Mouse (Mus musculus): ENCODE data around the gene Fam189a2. TPM values are rescaled to one million over a fixed set of nuclear protein-coding genes. Genes with fewer than 3 reads are reported as not detected.

Fam189a2 gene
- polyA plus RNA-seq (2015; fragmentation: Nextera tagmentation; extraction: Ambion mirVana) = 1.4 and 1.7 TPM in 2 replicates

- Histone ChIP-seq H3K4me3 (ENCODE audit: low read length) (peak within 1 kb of the TSS; percentile 71), H3K4me2 (replicated peaks; ENCODE audit: low read depth, low read length) (peak within 1 kb of the TSS; percentile 94), H3K27me3 (ENCODE audit: insufficient read depth, low read length) (peaks cover 20% of the 10 kb centered on the region), H3K4me1 (ENCODE audit: insufficient read depth, low read length) (peaks cover 22% of the 10 kb centered on the region), H3K9ac (replicated peaks; ENCODE audit: low read length) (peak within 1 kb of the TSS; percentile 71), H3K36me3 (ENCODE audit: insufficient read depth, low read length) (no peaks in the 10 kb centered on the region), H3K9me3 (ENCODE audit: low read length) (no peaks in the 10 kb centered on the region), H3K27ac (ENCODE audit: low read length) (peak within 1 kb of the TSS; percentile 34)
- peak; percentile 88 for ATAC-seq (ENCODE audit: low FRiP score, low TSS enrichment)
- 0% methylated on average over 60 of the region's 65 CpGs for WGBS
Observed at GRCm38 (mm10) chr19:24030871-24031556, at the start of gene Fam189a2. TSS of gene Fam189a2 (minus strand) at chr19:24031019.

- H3K9ac ChIP-seq (replicated peaks; ENCODE audit: low read length) = no peak overlapping the region
- 0 out of 2 replicates have a peak, but pooled peaks cover 2% of the 10 kb centered on the region for H3K9me3 ChIP-seq (ENCODE audit: low read length)
- ATAC-seq (ENCODE audit: low FRiP score, low TSS enrichment) = no peak
- H3K4me3 ChIP-seq (ENCODE audit: low read length) = no peak overlapping the region
- no peak overlapping the region for H3K4me2 ChIP-seq (replicated peaks; ENCODE audit: low read depth, low read length)
- H3K27me3 ChIP-seq (ENCODE audit: insufficient read depth, low read length) = no peaks in the 10 kb centered on the region
- 0 out of 2 replicates have a peak, but pooled peaks cover 4% of the 10 kb centered on the region for H3K4me1 ChIP-seq (ENCODE audit: insufficient read depth, low read length)
- no peak overlapping the region for H3K27ac ChIP-seq (ENCODE audit: low read length)
- WGBS = 97% methylated on average over 3 of the region's 3 CpGs
- H3K36me3 ChIP-seq (ENCODE audit: insufficient read depth, low read length) = no peaks in the 10 kb centered on the region
Observed at GRCm38 (mm10) chr19:24077658-24078057, 46.8 kb upstream of the Fam189a2 start.

GRCm38 (mm10) chr19:24076536-24076935, 45.7 kb upstream of the Fam189a2 start:
- Histone ChIP-seq H3K9ac (replicated peaks; ENCODE audit: low read length) (no peak overlapping the region), H3K27me3 (ENCODE audit: insufficient read depth, low read length) (no peaks in the 10 kb centered on the region), H3K9me3 (ENCODE audit: low read length) (0 out of 2 replicates have a peak, but pooled peaks cover 2% of the 10 kb centered on the region), H3K4me2 (replicated peaks; ENCODE audit: low read depth, low read length) (no peak overlapping the region), H3K36me3 (ENCODE audit: insufficient read depth, low read length) (no peaks in the 10 kb centered on the region), H3K4me1 (ENCODE audit: insufficient read depth, low read length) (0 out of 2 replicates have a peak, but pooled peaks cover 4% of the 10 kb centered on the region), H3K4me3 (ENCODE audit: low read length) (no peak overlapping the region), H3K27ac (ENCODE audit: low read length) (no peak overlapping the region)
- 89% methylated on average over 7 of the region's 7 CpGs for WGBS
- ATAC-seq (ENCODE audit: low FRiP score, low TSS enrichment) = no peak

DNA sequence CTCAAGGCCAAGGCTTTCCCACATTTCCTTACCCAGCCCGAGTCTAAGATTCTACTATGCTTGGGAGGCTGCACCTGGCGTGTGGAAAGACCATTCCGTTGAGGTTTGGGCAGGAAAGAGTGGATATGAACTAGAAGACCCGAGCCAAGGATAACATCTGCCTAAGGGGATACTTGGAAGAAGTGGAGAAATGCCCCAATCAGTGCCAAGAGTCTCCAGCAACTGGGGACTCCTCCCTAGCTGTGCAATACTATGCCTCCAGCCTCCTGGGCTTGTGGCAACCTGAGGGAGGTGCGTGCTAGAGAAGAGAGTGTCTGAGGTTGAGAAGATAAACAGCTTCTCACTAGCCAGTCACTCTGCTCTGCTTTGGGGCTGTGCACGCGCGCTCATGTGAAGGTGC, 45.1 kb upstream of the Fam189a2 start:
- H3K4me3 ChIP-seq (ENCODE audit: low read length) = no peak overlapping the region
- H3K27me3 ChIP-seq (ENCODE audit: insufficient read depth, low read length) = no peaks in the 10 kb centered on the region

GRCm38 (mm10) chr19:24073155-24073554, 42.3 kb upstream of the Fam189a2 start:
- 77% methylated on average over 4 of the region's 4 CpGs for WGBS
- no peaks in the 10 kb centered on the region for H3K36me3 ChIP-seq (ENCODE audit: insufficient read depth, low read length)

More for the DNA sequence above, 45.1 kb upstream of the Fam189a2 start:
- H3K4me1 ChIP-seq (ENCODE audit: insufficient read depth, low read length) = 0 out of 2 replicates have a peak, but pooled peaks cover 4% of the 10 kb centered on the region
- 80% methylated on average over 8 of the region's 8 CpGs for WGBS
- no peak overlapping the region for H3K27ac ChIP-seq (ENCODE audit: low read length)
- ATAC-seq (ENCODE audit: low FRiP score, low TSS enrichment) = no peak
- H3K36me3 ChIP-seq (ENCODE audit: insufficient read depth, low read length) = no peaks in the 10 kb centered on the region
- H3K4me2 ChIP-seq (replicated peaks; ENCODE audit: low read depth, low read length) = no peak overlapping the region
- no peak overlapping the region for H3K9ac ChIP-seq (replicated peaks; ENCODE audit: low read length)
- 0 out of 2 replicates have a peak, but pooled peaks cover 2% of the 10 kb centered on the region for H3K9me3 ChIP-seq (ENCODE audit: low read length)

DNA sequence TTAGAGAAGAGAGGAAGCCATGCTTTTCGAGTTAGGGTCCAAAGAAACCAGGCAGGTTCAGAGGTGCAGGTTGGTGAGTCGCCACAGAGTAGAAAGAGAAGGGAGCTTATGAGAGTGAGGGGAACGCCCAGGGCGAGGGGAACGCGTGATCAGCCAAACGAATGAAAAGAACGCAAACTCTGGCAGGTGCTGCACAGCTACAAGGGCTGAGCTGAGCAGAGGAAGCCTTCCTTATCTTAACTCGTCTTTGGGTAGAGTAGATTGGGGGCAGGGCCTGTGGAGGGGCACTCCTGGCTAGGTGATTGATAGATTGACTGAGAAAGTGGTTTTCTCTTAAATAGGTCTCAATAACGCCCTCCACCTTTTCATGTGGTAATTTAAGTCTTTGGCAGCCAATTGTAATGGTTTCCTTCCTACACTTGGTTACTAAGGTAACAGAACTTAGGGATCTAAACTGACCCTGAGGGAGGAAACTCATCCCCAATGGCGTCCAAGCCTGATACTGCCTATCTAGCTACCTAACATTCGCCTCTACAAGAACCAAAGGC, 33.6 kb upstream of the Fam189a2 start:
- 30% methylated on average over 12 of the region's 12 CpGs for WGBS

More at GRCm38 (mm10) chr19:24073155-24073554, 42.3 kb upstream of the Fam189a2 start:
- Histone ChIP-seq H3K9ac (replicated peaks; ENCODE audit: low read length) (no peak overlapping the region), H3K4me1 (ENCODE audit: insufficient read depth, low read length) (no peaks in the 10 kb centered on the region), H3K27me3 (ENCODE audit: insufficient read depth, low read length) (no peaks in the 10 kb centered on the region), H3K27ac (ENCODE audit: low read length) (no peak overlapping the region), H3K4me2 (replicated peaks; ENCODE audit: low read depth, low read length) (no peak overlapping the region), H3K9me3 (ENCODE audit: low read length) (0 out of 2 replicates have a peak, but pooled peaks cover 2% of the 10 kb centered on the region), H3K4me3 (ENCODE audit: low read length) (no peak overlapping the region)
- no peak for ATAC-seq (ENCODE audit: low FRiP score, low TSS enrichment)

GRCm38 (mm10) chr19:24063585-24063984, 32.8 kb upstream of the Fam189a2 start:
- WGBS = 38% methylated on average over 4 of the region's 4 CpGs
- Histone ChIP-seq H3K9me3 (ENCODE audit: low read length) (no peaks in the 10 kb centered on the region), H3K36me3 (ENCODE audit: insufficient read depth, low read length) (no peaks in the 10 kb centered on the region), H3K9ac (replicated peaks; ENCODE audit: low read length) (no peak overlapping the region), H3K27ac (ENCODE audit: low read length) (no peak overlapping the region), H3K27me3 (ENCODE audit: insufficient read depth, low read length) (no peaks in the 10 kb centered on the region), H3K4me3 (ENCODE audit: low read length) (no peak overlapping the region), H3K4me1 (ENCODE audit: insufficient read depth, low read length) (no peaks in the 10 kb centered on the region), H3K4me2 (replicated peaks; ENCODE audit: low read depth, low read length) (no peak overlapping the region)
- ATAC-seq (ENCODE audit: low FRiP score, low TSS enrichment) = no peak

More for the DNA sequence above, 33.6 kb upstream of the Fam189a2 start:
- Histone ChIP-seq H3K4me2 (replicated peaks; ENCODE audit: low read depth, low read length) (no peak overlapping the region), H3K4me3 (ENCODE audit: low read length) (no peak overlapping the region), H3K9me3 (ENCODE audit: low read length) (no peaks in the 10 kb centered on the region), H3K9ac (replicated peaks; ENCODE audit: low read length) (no peak overlapping the region), H3K27ac (ENCODE audit: low read length) (no peak overlapping the region), H3K36me3 (ENCODE audit: insufficient read depth, low read length) (no peaks in the 10 kb centered on the region), H3K4me1 (ENCODE audit: insufficient read depth, low read length) (no peaks in the 10 kb centered on the region), H3K27me3 (ENCODE audit: insufficient read depth, low read length) (no peaks in the 10 kb centered on the region)
- no peak for ATAC-seq (ENCODE audit: low FRiP score, low TSS enrichment)

DNA sequence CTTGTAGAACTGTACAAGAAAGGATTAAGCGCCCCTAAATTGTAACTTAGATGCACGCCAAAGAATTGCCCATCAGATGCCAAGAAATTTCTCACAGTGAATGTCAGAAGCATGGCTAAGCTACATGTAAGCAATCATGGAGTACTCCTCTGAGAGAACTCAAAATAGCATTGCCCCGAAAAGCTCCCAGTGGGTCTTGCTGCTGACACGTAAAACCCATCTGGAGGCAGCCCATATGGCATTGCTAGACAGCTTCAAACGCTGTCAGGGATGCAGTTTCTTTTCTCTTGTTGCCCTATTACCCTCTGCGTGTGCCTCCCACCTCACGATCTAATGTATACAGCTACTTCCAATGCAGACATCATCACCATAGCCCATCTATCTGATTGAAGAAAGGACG, 28.0 kb upstream of the Fam189a2 start:
- Histone ChIP-seq H3K9ac (replicated peaks; ENCODE audit: low read length) (no peak overlapping the region), H3K27ac (ENCODE audit: low read length) (no peak overlapping the region), H3K4me1 (ENCODE audit: insufficient read depth, low read length) (no peaks in the 10 kb centered on the region), H3K9me3 (ENCODE audit: low read length) (no peaks in the 10 kb centered on the region), H3K36me3 (ENCODE audit: insufficient read depth, low read length) (no peaks in the 10 kb centered on the region), H3K27me3 (ENCODE audit: insufficient read depth, low read length) (no peaks in the 10 kb centered on the region), H3K4me2 (replicated peaks; ENCODE audit: low read depth, low read length) (no peak overlapping the region), H3K4me3 (ENCODE audit: low read length) (no peak overlapping the region)
- WGBS = 59% methylated on average over 8 of the region's 8 CpGs
- ATAC-seq (ENCODE audit: low FRiP score, low TSS enrichment) = no peak

DNA sequence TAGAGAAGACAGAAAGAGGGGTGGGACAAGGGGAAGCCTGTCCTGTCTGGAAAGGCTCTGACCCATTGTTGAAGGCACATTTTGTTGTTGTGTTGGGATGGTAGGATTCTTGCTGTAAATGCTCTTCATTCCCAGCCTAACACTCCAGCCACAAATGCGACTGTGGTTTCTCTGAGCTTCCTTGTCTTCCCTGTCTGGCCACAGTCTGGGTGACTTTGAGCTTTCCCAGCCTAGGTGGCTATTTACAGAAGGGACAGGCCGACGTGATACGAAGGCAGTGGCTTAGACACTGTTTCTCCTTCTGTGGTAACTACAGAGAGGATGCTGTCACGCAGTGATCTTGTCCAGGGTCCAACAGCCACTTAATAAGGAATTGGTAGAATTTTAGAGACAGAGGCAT, 27.2 kb upstream of the Fam189a2 start:
- H3K9ac ChIP-seq (replicated peaks; ENCODE audit: low read length) = no peak overlapping the region
- H3K27me3 ChIP-seq (ENCODE audit: insufficient read depth, low read length) = no peaks in the 10 kb centered on the region
- no peak overlapping the region for H3K27ac ChIP-seq (ENCODE audit: low read length)
- no peak for ATAC-seq (ENCODE audit: low FRiP score, low TSS enrichment)
- H3K4me3 ChIP-seq (ENCODE audit: low read length) = no peak overlapping the region
- 82% methylated on average over 5 of the region's 5 CpGs for WGBS
- no peaks in the 10 kb centered on the region for H3K36me3 ChIP-seq (ENCODE audit: insufficient read depth, low read length)
- no peaks in the 10 kb centered on the region for H3K4me1 ChIP-seq (ENCODE audit: insufficient read depth, low read length)
- no peaks in the 10 kb centered on the region for H3K9me3 ChIP-seq (ENCODE audit: low read length)
- no peak overlapping the region for H3K4me2 ChIP-seq (replicated peaks; ENCODE audit: low read depth, low read length)

GRCm38 (mm10) chr19:24056880-24057279, 26.1 kb upstream of the Fam189a2 start:
- H3K4me3 ChIP-seq (ENCODE audit: low read length) = no peak overlapping the region
- H3K27me3 ChIP-seq (ENCODE audit: insufficient read depth, low read length) = no peaks in the 10 kb centered on the region
- no peak overlapping the region for H3K27ac ChIP-seq (ENCODE audit: low read length)
- no peak for ATAC-seq (ENCODE audit: low FRiP score, low TSS enrichment)
- H3K9me3 ChIP-seq (ENCODE audit: low read length) = no peaks in the 10 kb centered on the region
- WGBS = 97% methylated on average over 1 of the region's 1 CpGs
- no peaks in the 10 kb centered on the region for H3K36me3 ChIP-seq (ENCODE audit: insufficient read depth, low read length)
- no peak overlapping the region for H3K4me2 ChIP-seq (replicated peaks; ENCODE audit: low read depth, low read length)
- no peak overlapping the region for H3K9ac ChIP-seq (replicated peaks; ENCODE audit: low read length)
- no peaks in the 10 kb centered on the region for H3K4me1 ChIP-seq (ENCODE audit: insufficient read depth, low read length)
